Comparison of ENCODE assay signal across 22 mouse cellular contexts in the genomic region with DNA sequence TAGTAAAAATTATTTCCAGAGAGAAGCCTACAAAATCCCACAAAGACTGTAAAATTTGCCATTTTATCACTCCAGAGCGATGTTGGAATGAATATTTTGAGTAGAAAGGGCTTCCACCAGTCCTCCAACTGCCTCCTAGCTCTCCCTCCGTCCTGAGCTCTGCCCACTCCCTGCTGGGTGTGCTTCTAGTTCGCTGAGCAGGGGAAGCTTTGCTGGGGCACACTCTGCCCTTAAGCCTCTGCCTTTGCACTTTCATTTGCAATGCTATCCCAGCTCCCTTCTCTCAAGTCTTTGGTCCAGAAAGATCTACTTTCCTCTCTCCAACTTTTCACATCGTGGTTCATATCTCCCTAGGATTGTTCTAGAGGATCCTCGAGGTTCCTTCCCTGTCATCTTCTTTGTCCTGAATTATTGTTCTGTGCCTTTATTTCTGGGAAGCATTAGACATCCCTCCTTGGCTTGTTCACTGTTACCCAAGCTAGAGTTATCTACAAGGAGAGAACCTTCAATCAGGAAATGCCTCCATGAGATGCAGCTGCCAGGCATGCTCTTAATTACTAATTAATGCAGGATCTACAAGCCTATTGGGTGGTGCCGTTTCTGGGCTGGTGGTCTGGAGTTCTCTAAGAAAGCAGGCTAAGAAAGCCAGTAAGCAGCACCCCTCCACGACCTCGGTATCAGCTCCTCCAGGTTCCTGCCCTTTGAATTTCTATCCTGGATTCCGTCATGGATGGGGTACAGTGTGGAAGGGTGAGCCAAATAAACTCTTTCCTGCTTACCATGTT.
DNase-seq lines count a peak whose midpoint lies in the region; ATAC-seq lines count a peak whose summit lies in the region.
"Had no signal": no experiment of that assay in that cellular context is flagged by ENCODE, and none has a peak within 500 bp of the region (broad histone marks: within the 10 kb centered on the region; RNA-seq: fewer than 3 reads in every experiment).

No protein-coding gene starts in this region.

- H3K9me3 ChIP-seq in forebrain, embryonic 10.5 days: no peaks in the 10 kb centered on the region
- H3K9me3 ChIP-seq in forebrain, embryonic 15.5 days: no peaks in the 10 kb centered on the region
- H3K9me3 ChIP-seq in midbrain, embryonic 14.5 days (ENCODE audit: control insufficient read depth, low read length): no peaks in the 10 kb centered on the region
- no peaks in the 10 kb centered on the region for H3K9me3 ChIP-seq in midbrain, embryonic 15.5 days
- no peaks in the 10 kb centered on the region for H3K9me3 ChIP-seq in hindbrain, embryonic 13.5 days
- H3K9me3 ChIP-seq: heart, embryonic 10.5 days; neural tube, embryonic 15.5 days had no signal

- H3K4me3 ChIP-seq in forebrain, embryonic 10.5 days: peak overlapping the region; percentile 26; the same call in 1 of the 2 replicates
- no peak overlapping the region for H3K4me3 ChIP-seq in forebrain, embryonic 15.5 days
- no peak overlapping the region for H3K4me3 ChIP-seq in midbrain, embryonic 14.5 days (replicated peaks; ENCODE audit: low read depth, low read length)
- no peak overlapping the region for H3K4me3 ChIP-seq in midbrain, embryonic 15.5 days
- H3K4me3 ChIP-seq in hindbrain, embryonic 13.5 days: no peak overlapping the region
- H3K4me3 ChIP-seq: erythroblast, embryonic 14.5 days; heart, embryonic 10.5 days; megakaryocyte, embryonic 14.5 days; myocyte; neural tube, embryonic 15.5 days had no signal

- peak overlapping the region; percentile 56; the same call in 1 of the 2 replicates for H3K27ac ChIP-seq in forebrain, embryonic 10.5 days
- H3K27ac ChIP-seq in forebrain, embryonic 15.5 days (replicated peaks): no peak overlapping the region
- H3K27ac ChIP-seq in midbrain, embryonic 14.5 days (replicated peaks; ENCODE audit: low read depth, low read length): no peak overlapping the region
- no peak overlapping the region for H3K27ac ChIP-seq in midbrain, embryonic 15.5 days
- H3K27ac ChIP-seq in hindbrain, embryonic 13.5 days: no peak overlapping the region
- H3K27ac ChIP-seq: heart, embryonic 10.5 days; neural tube, embryonic 15.5 days had no signal

- no peaks in the 10 kb centered on the region for H3K36me3 ChIP-seq in forebrain, embryonic 10.5 days (replicated peaks)
- H3K36me3 ChIP-seq in forebrain, embryonic 15.5 days: no peaks in the 10 kb centered on the region
- H3K36me3 ChIP-seq in midbrain, embryonic 14.5 days (ENCODE audit: control insufficient read depth, insufficient read depth, low read length): no peaks in the 10 kb centered on the region
- no peaks in the 10 kb centered on the region for H3K36me3 ChIP-seq in midbrain, embryonic 15.5 days (replicated peaks)
- no peaks in the 10 kb centered on the region for H3K36me3 ChIP-seq in hindbrain, embryonic 13.5 days
- H3K36me3 ChIP-seq: heart, embryonic 10.5 days; neural tube, embryonic 15.5 days had no signal

- no peaks in the 10 kb centered on the region for H3K27me3 ChIP-seq in forebrain, embryonic 10.5 days (ENCODE audit: poor library complexity, severe bottlenecking)
- no peaks in the 10 kb centered on the region for H3K27me3 ChIP-seq in forebrain, embryonic 15.5 days
- H3K27me3 ChIP-seq in midbrain, embryonic 14.5 days (ENCODE audit: control insufficient read depth, insufficient read depth, low read length): no peaks in the 10 kb centered on the region
- H3K27me3 ChIP-seq in midbrain, embryonic 15.5 days (replicated peaks): no peaks in the 10 kb centered on the region
- H3K27me3 ChIP-seq in hindbrain, embryonic 13.5 days: no peaks in the 10 kb centered on the region
- H3K27me3 ChIP-seq: megakaryocyte, embryonic 14.5 days; neural tube, embryonic 15.5 days had no signal

- DNase-seq in forebrain, embryonic 10.5 days (ENCODE audit: extremely low spot score, low spot score): no peak
- DNase-seq in midbrain, embryonic 14.5 days: no peak
- DNase-seq in thymus, postnatal 25 days: no peak
- DNase-seq in right cerebral cortex, adult 18-20 months: no peak
- no peak for DNase-seq in urinary bladder, adult 18-20 months (ENCODE audit: low spot score in 2 of 2)
- DNase-seq: adrenal gland, adult 2 months; gastrocnemius, postnatal 25 days; heart, postnatal 10 days; kidney, adult 9 months; kidney, postnatal 4 days; liver; liver, postnatal 0 days; lung, postnatal 14 days had no signal

- no peak overlapping the region for H3K9ac ChIP-seq in forebrain, embryonic 15.5 days (replicated peaks)
- 0 out of 2 replicates have a peak overlapping the region, but pooled peaks have one; percentile 4 for H3K9ac ChIP-seq in midbrain, embryonic 14.5 days (replicated peaks; ENCODE audit: low read length)
- H3K9ac ChIP-seq in midbrain, embryonic 15.5 days: no peak overlapping the region
- H3K9ac ChIP-seq in hindbrain, embryonic 13.5 days: no peak overlapping the region
- H3K9ac ChIP-seq: liver, postnatal 0 days; neural tube, embryonic 15.5 days had no signal

- no peak for ATAC-seq in forebrain, embryonic 15.5 days (replicated peaks)
- ATAC-seq in midbrain, embryonic 14.5 days (ENCODE audit: low FRiP score, low TSS enrichment): no peak
- no peak for ATAC-seq in midbrain, embryonic 15.5 days (replicated peaks)
- ATAC-seq in hindbrain, embryonic 13.5 days (ENCODE audit: low FRiP score): no peak
- ATAC-seq: inflammation-experienced regulatory T-cells, adult 6 months; liver, postnatal 0 days had no signal

- 43% methylated on average over 9 of the region's 9 CpGs for WGBS in forebrain, embryonic 10.5 days
- WGBS in forebrain, embryonic 15.5 days: 31% methylated on average over 9 of the region's 9 CpGs
- WGBS in midbrain, embryonic 14.5 days: 44% methylated on average over 9 of the region's 9 CpGs
- WGBS in midbrain, embryonic 15.5 days: 39% methylated on average over 9 of the region's 9 CpGs
- 44% methylated on average over 9 of the region's 9 CpGs for WGBS in hindbrain, embryonic 13.5 days

- H3K4me1 ChIP-seq in forebrain, embryonic 10.5 days: peaks cover 49% of the 10 kb centered on the region
- peaks cover 41% of the 10 kb centered on the region for H3K4me1 ChIP-seq in forebrain, embryonic 15.5 days
- peaks cover 31% of the 10 kb centered on the region for H3K4me1 ChIP-seq in midbrain, embryonic 14.5 days (ENCODE audit: control insufficient read depth, insufficient read depth, low read length)
- H3K4me1 ChIP-seq in midbrain, embryonic 15.5 days: peaks cover 21% of the 10 kb centered on the region
- peaks cover 29% of the 10 kb centered on the region for H3K4me1 ChIP-seq in hindbrain, embryonic 13.5 days (replicated peaks)
- H3K4me1 ChIP-seq: heart, embryonic 10.5 days; megakaryocyte, embryonic 14.5 days had no signal

- no peak overlapping the region; the same call in 1 of the 2 replicates for H3K4me2 ChIP-seq in forebrain, embryonic 15.5 days (replicated peaks)
- no peak overlapping the region for H3K4me2 ChIP-seq in midbrain, embryonic 14.5 days (ENCODE audit: low read length)
- no peak overlapping the region for H3K4me2 ChIP-seq in midbrain, embryonic 15.5 days
- H3K4me2 ChIP-seq in hindbrain, embryonic 13.5 days: peak overlapping the region; percentile 21; the same call in 1 of the 2 replicates
- H3K4me2 ChIP-seq: neural tube, embryonic 15.5 days had no signal
